Mouse (Mus musculus) v-Abl transformed pro-B cells (cell line): ENCODE measurements around the gene Eri2.
"Not testable (repeated sequence)": the region's sequence is repeated elsewhere in the genome, so short reads cannot be mapped to it uniquely, and the experiment has no call there.

Experiments used
- in situ Hi-C, 2 experiments: fragments of 400-800 bp; cut with MboI; formaldehyde crosslinking; loops; one replicate each; pipeline ENCODE4 v1.15.1; 2025; ENCODE audit not compliant: unreplicated experiment in 2 of 2

Gene Eri2

GRCm38 (mm10) chr7:119745869-119746268, 48.0 kb downstream of the Eri2 start:
- in situ Hi-C loops: no loop called here

- in situ Hi-C loops: no loop called here
Observed at GRCm38 (mm10) chr7:119744321-119744720, 49.5 kb downstream of the Eri2 start.

DNA sequence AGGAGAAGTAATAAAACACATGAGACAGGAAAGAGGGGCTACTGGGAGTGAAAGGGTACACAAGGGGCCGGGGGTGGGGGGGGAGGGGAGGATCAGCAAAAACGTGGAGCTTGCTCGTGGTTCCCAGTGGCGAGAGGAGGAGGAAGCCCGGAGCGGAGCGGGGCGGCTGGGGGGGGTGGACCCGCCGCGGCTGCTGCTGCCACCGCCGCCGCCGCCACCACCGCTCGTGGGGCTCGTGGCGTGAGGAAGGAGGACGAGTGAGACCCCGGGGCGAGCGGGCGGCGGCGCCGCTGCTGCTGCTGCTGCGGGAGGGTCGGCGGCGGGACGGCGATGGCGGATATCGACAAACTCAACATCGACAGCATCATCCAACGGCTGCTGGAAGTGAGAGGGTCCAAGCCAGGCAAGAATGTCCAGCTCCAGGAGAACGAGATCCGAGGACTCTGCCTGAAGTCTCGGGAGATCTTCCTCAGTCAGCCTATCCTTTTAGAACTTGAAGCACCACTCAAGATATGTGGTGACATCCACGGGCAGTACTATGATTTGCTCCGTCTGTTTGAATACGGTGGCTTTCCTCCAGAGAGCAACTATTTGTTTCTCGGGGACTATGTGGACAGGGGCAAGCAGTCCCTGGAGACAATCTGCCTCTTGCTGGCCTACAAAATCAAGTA, 53.9 kb downstream of the Eri2 start:
- in situ Hi-C loops: not testable (repeated sequence)

- in situ Hi-C loops: no loop called here
Observed at GRCm38 (mm10) chr7:119738877-119739276, 55.0 kb downstream of the Eri2 start.

- in situ Hi-C loops: not testable (repeated sequence)
Observed at GRCm38 (mm10) chr7:119731262-119731661, 62.6 kb downstream of the Eri2 start.

DNA sequence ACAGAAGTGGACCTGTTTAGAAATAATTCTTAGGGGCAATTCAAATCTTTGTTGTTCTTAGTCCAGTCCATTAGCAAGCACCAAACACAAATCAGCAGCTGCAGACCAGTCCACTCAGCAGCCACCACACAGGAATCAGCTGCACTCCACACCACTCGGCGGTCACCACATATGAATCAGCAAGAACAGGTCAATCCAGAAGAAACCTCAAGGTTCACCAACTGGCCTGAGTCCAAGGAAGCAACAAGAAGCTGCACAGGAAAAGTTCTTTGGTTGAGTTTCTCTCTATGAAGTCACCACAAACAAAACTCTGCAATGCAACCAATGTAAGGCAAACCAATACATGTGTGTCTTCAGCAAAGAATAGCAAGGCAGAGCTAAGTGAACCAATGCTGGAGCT, 66.2 kb downstream of the Eri2 start:
- in situ Hi-C loops: no loop called here

- in situ Hi-C loops: no loop called here
Observed at GRCm38 (mm10) chr7:119720947-119721310, 72.9 kb downstream of the Eri2 start.

GRCm38 (mm10) chr7:119720253-119720946, 73.5 kb downstream of the Eri2 start, which contains the start of gene Thumpd1:
Gene Thumpd1 (minus strand): TSS chr7:119720798.
- in situ Hi-C loops: no loop called here
